Mouse (Mus musculus) thymus, adult 2 months (tissue): ENCODE measurements around the gene B9d2.

ENCODE experiments used
- CTCF ChIP-seq: fragments of 200-500 bp; IDR thresholded peaks from 2 replicates; pipeline ENCODE4 v1.5.1; 2012; ENCODE audit warnings: mild to moderate bottlenecking, control low read depth, low read length, moderate library complexity, borderline replicate concordance; ENCODE audit not compliant: control insufficient read depth, poor library complexity, insufficient read depth; ENCODE audit errors: extremely low read depth
- POLR2A ChIP-seq: fragments of 200-500 bp; IDR thresholded peaks from 2 replicates; pipeline ENCODE4 v1.6.1; 2012; ENCODE audit warnings: mild to moderate bottlenecking, low read length, control low read depth, moderate library complexity; ENCODE audit not compliant: control insufficient read depth, poor library complexity, insufficient read depth; ENCODE audit errors: extremely low read depth

- TF ChIP-seq CTCF, result no peak
- TF ChIP-seq POLR2A, result no peak
Observed at GRCm38 (mm10) chr7:25707581-25708292, 27.2 kb downstream of the B9d2 start.
